Mouse (Mus musculus): ENCODE results near the gene Rtn3. TPM values are rescaled to one million over a fixed set of nuclear protein-coding genes. Genes with fewer than 3 reads are reported as not detected.

Gene Rtn3
- 142 and 153 TPM in 2 replicates for polyA plus RNA-seq (2012; rRNA removed; ENCODE audit: low replicate concordance)

GRCm38 (mm10) chr19:7482599-7483511 lies at the start of gene Rtn3:
Gene Rtn3, minus strand, starts transcription at chr19:7483281.

GRCm38 (mm10) chr19:7493352-7494186 lies 10.5 kb upstream of the Rtn3 start, which contains the start of gene Atl3:
Gene Atl3, plus strand, starts transcription at chr19:7494040.

GRCm38 (mm10) chr19:7416834-7417735 lies 66.0 kb downstream of the Rtn3 start, which contains the start of gene 2700081O15Rik:
Gene 2700081O15Rik, plus strand, starts transcription at chr19:7417625.

GRCm38 (mm10) chr19:7382903-7383865 lies 99.9 kb downstream of the Rtn3 start, which contains the start of gene Spindoc:
Gene Spindoc, minus strand, starts transcription at chr19:7382994.

Other genes starting within 250 kb of the Rtn3 start
- gene Naa40, start 242.1 kb downstream of the Rtn3 start, polyA plus RNA-seq (2012; rRNA removed; ENCODE audit: low replicate concordance) = 20.9 and 29.3 TPM in 2 replicates
- 9.6 and 14.5 TPM in 2 replicates for gene Rcor2, start 216.0 kb downstream of the Rtn3 start, polyA plus RNA-seq (2012; rRNA removed; ENCODE audit: low replicate concordance)
- 81.6 and 147 TPM in 2 replicates for gene Mark2, start 141.4 kb downstream of the Rtn3 start, polyA plus RNA-seq (2012; rRNA removed; ENCODE audit: low replicate concordance)
- 18.6 and 25.2 TPM in 2 replicates for gene Spindoc, start 100.3 kb downstream of the Rtn3 start, polyA plus RNA-seq (2012; rRNA removed; ENCODE audit: low replicate concordance)
- 29.2 and 60.5 TPM in 2 replicates for gene 2700081O15Rik, start 65.7 kb downstream of the Rtn3 start, polyA plus RNA-seq (2012; rRNA removed; ENCODE audit: low replicate concordance)
- gene Atl3, start 10.8 kb upstream of the Rtn3 start, polyA plus RNA-seq (2012; rRNA removed; ENCODE audit: low replicate concordance) = 14.2 and 30.0 TPM in 2 replicates
- 71.9 and 143 TPM in 2 replicates for gene Pla2g16, start 74.2 kb upstream of the Rtn3 start, polyA plus RNA-seq (2012; rRNA removed; ENCODE audit: low replicate concordance)
- gene Lgals12, start 123.9 kb upstream of the Rtn3 start, polyA plus RNA-seq (2012; rRNA removed; ENCODE audit: low replicate concordance) = 56.5 and 64.8 TPM in 2 replicates
- gene Hrasls5, start 129.3 kb upstream of the Rtn3 start, polyA plus RNA-seq (2012; rRNA removed; ENCODE audit: low replicate concordance) = 0.19 and 1.7 TPM in 2 replicates
- gene Slc22a19, start 228.0 kb upstream of the Rtn3 start, polyA plus RNA-seq (2012; rRNA removed; ENCODE audit: low replicate concordance) = not detected in 2 replicates

Data from mammary gland, adult 2 months (tissue).